Mouse (Mus musculus): Measurements from ENCODE around the gene Peak1. TPM values are rescaled to one million over a fixed set of nuclear protein-coding genes. Genes with fewer than 3 reads are reported as not detected.

Peak1 gene
- polyA plus RNA-seq, 1 experiment: 14.4 TPM

GRCm38 (mm10) chr9:56218043-56218442 is 199.8 kb downstream of the Peak1 start:
- TF ChIP-seq CTCF (IDR thresholded peaks at IDR 0.05; ENCODE audit: extremely low read depth, insufficient read depth, low read length) (no peak), POLR2A (IDR thresholded peaks at IDR 0.05; ENCODE audit: extremely low read depth, insufficient read depth, low read length) (no peak)
- Histone ChIP-seq H3K4me1 (ENCODE audit: control insufficient read depth, insufficient read depth, low read length) (peaks cover 3% of the 10 kb centered on the region; the same call in 1 of the 2 replicates), H3K27ac (ENCODE audit: insufficient read depth, low read length) (no peak overlapping the region), H3K4me3 (ENCODE audit: insufficient read depth, low read length) (no peak overlapping the region)

GRCm38 (mm10) chr9:56217386-56217785 is 200.5 kb downstream of the Peak1 start:
- no peak for TF ChIP-seq POLR2A (IDR thresholded peaks at IDR 0.05; ENCODE audit: extremely low read depth, insufficient read depth, low read length)
- TF ChIP-seq CTCF (IDR thresholded peaks at IDR 0.05; ENCODE audit: extremely low read depth, insufficient read depth, low read length): no peak
- H3K4me1 ChIP-seq (ENCODE audit: control insufficient read depth, insufficient read depth, low read length): peaks cover 3% of the 10 kb centered on the region; the same call in 1 of the 2 replicates
- no peak overlapping the region for H3K4me3 ChIP-seq (ENCODE audit: insufficient read depth, low read length)
- H3K27ac ChIP-seq (ENCODE audit: insufficient read depth, low read length): no peak overlapping the region

GRCm38 (mm10) chr9:56213451-56214291 is 204.2 kb downstream of the Peak1 start:
- Histone ChIP-seq H3K4me1 (ENCODE audit: control insufficient read depth, insufficient read depth, low read length) (peaks cover 3% of the 10 kb centered on the region; the same call in 1 of the 2 replicates), H3K4me3 (ENCODE audit: insufficient read depth, low read length) (no peak overlapping the region), H3K27ac (ENCODE audit: insufficient read depth, low read length) (no peak overlapping the region)
- TF ChIP-seq CTCF (IDR thresholded peaks at IDR 0.05; ENCODE audit: extremely low read depth, insufficient read depth, low read length): peak; percentile 89
- no peak for TF ChIP-seq POLR2A (IDR thresholded peaks at IDR 0.05; ENCODE audit: extremely low read depth, insufficient read depth, low read length)

- TF ChIP-seq CTCF (IDR thresholded peaks at IDR 0.05; ENCODE audit: extremely low read depth, insufficient read depth, low read length) (no peak), POLR2A (IDR thresholded peaks at IDR 0.05; ENCODE audit: extremely low read depth, insufficient read depth, low read length) (no peak)
- Histone ChIP-seq H3K27ac (ENCODE audit: insufficient read depth, low read length) (no peak overlapping the region), H3K4me1 (ENCODE audit: control insufficient read depth, insufficient read depth, low read length) (peaks cover 3% of the 10 kb centered on the region; the same call in 1 of the 2 replicates), H3K4me3 (ENCODE audit: insufficient read depth, low read length) (no peak overlapping the region)
Observed at GRCm38 (mm10) chr9:56208817-56209216, 209.1 kb downstream of the Peak1 start.

GRCm38 (mm10) chr9:56207516-56207915 is 210.4 kb downstream of the Peak1 start:
- Histone ChIP-seq H3K27ac (ENCODE audit: insufficient read depth, low read length) (no peak overlapping the region), H3K4me1 (ENCODE audit: control insufficient read depth, insufficient read depth, low read length) (no peaks in the 10 kb centered on the region), H3K4me3 (ENCODE audit: insufficient read depth, low read length) (no peak overlapping the region)
- TF ChIP-seq CTCF (IDR thresholded peaks at IDR 0.05; ENCODE audit: extremely low read depth, insufficient read depth, low read length) (no peak), POLR2A (IDR thresholded peaks at IDR 0.05; ENCODE audit: extremely low read depth, insufficient read depth, low read length) (no peak)

- Histone ChIP-seq H3K4me3 (ENCODE audit: insufficient read depth, low read length) (no peak overlapping the region), H3K27ac (ENCODE audit: insufficient read depth, low read length) (no peak overlapping the region), H3K4me1 (ENCODE audit: control insufficient read depth, insufficient read depth, low read length) (no peaks in the 10 kb centered on the region)
- TF ChIP-seq POLR2A (IDR thresholded peaks at IDR 0.05; ENCODE audit: extremely low read depth, insufficient read depth, low read length) (no peak), CTCF (IDR thresholded peaks at IDR 0.05; ENCODE audit: extremely low read depth, insufficient read depth, low read length) (no peak)
Observed at GRCm38 (mm10) chr9:56207083-56207482, 210.8 kb downstream of the Peak1 start.

GRCm38 (mm10) chr9:56205336-56205735 is 212.5 kb downstream of the Peak1 start:
- H3K4me1 ChIP-seq (ENCODE audit: control insufficient read depth, insufficient read depth, low read length): no peaks in the 10 kb centered on the region
- H3K4me3 ChIP-seq (ENCODE audit: insufficient read depth, low read length): no peak overlapping the region
- no peak for TF ChIP-seq POLR2A (IDR thresholded peaks at IDR 0.05; ENCODE audit: extremely low read depth, insufficient read depth, low read length)
- TF ChIP-seq CTCF (IDR thresholded peaks at IDR 0.05; ENCODE audit: extremely low read depth, insufficient read depth, low read length): no peak
- H3K27ac ChIP-seq (ENCODE audit: insufficient read depth, low read length): no peak overlapping the region

GRCm38 (mm10) chr9:56204316-56204715 is 213.6 kb downstream of the Peak1 start:
- TF ChIP-seq CTCF (IDR thresholded peaks at IDR 0.05; ENCODE audit: extremely low read depth, insufficient read depth, low read length): no peak
- no peak overlapping the region for H3K4me3 ChIP-seq (ENCODE audit: insufficient read depth, low read length)
- H3K4me1 ChIP-seq (ENCODE audit: control insufficient read depth, insufficient read depth, low read length): no peaks in the 10 kb centered on the region
- H3K27ac ChIP-seq (ENCODE audit: insufficient read depth, low read length): no peak overlapping the region

- H3K27ac ChIP-seq (ENCODE audit: insufficient read depth, low read length): no peak overlapping the region
- no peak for TF ChIP-seq POLR2A (IDR thresholded peaks at IDR 0.05; ENCODE audit: extremely low read depth, insufficient read depth, low read length)
- TF ChIP-seq CTCF (IDR thresholded peaks at IDR 0.05; ENCODE audit: extremely low read depth, insufficient read depth, low read length): peak; percentile 84
- H3K4me3 ChIP-seq (ENCODE audit: insufficient read depth, low read length): no peak overlapping the region
- H3K4me1 ChIP-seq (ENCODE audit: control insufficient read depth, insufficient read depth, low read length): no peaks in the 10 kb centered on the region
Observed at GRCm38 (mm10) chr9:56200645-56201314, 217.1 kb downstream of the Peak1 start.

- Histone ChIP-seq H3K4me1 (ENCODE audit: control insufficient read depth, insufficient read depth, low read length) (no peaks in the 10 kb centered on the region), H3K4me3 (ENCODE audit: insufficient read depth, low read length) (no peak overlapping the region), H3K27ac (ENCODE audit: insufficient read depth, low read length) (no peak overlapping the region)
- no peak for TF ChIP-seq POLR2A (IDR thresholded peaks at IDR 0.05; ENCODE audit: extremely low read depth, insufficient read depth, low read length)
- no peak for TF ChIP-seq CTCF (IDR thresholded peaks at IDR 0.05; ENCODE audit: extremely low read depth, insufficient read depth, low read length)
Observed at GRCm38 (mm10) chr9:56200200-56200599, 217.7 kb downstream of the Peak1 start.
